Mouse (Mus musculus): ENCODE measurements around the gene Prdm16.

DNA sequence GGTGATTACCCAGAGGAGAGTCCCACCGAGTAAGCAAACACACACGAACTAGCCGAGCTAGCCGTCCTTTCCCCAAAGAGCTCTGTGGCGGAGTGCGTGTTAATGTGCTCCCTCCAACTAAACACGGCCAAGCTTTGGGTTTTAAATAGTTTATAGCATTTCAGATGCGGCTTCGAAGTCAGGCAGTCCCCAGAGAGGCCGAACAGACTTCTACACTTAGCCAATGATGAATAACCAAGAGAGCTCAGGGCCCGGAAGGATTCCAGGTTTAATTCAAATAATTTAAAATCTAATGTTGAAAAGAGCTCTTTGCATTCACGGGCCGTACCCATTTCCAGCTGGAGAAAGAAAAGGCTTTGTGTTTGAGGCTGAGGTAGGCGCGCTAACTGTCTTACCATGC lies 38.3 kb upstream of the Prdm16 start:
- no peak for TF ChIP-seq GATA1 (IDR thresholded peaks at IDR 0.05; ENCODE audit: borderline replicate concordance, low read length)
- TF ChIP-seq FLI1 (IDR thresholded peaks at IDR 0.05; ENCODE audit: low read length), result no peak

Data from megakaryocyte, embryonic 14.5 days (primary cell).